Mouse (Mus musculus): ENCODE measurements around the gene Ets2.

GRCm38 (mm10) chr16:95729775-95730174, 27.9 kb downstream of the Ets2 start:
- no peak for TF ChIP-seq POLR2A (IDR thresholded peaks at IDR 0.05; ENCODE audit: insufficient read depth, low read depth, low read length)
- no peak for TF ChIP-seq CTCF (IDR thresholded peaks at IDR 0.05; ENCODE audit: insufficient read depth, low read depth, low read length)
